Mouse (Mus musculus): ENCODE results near the gene Acp7. TPM values are rescaled to one million over a fixed set of nuclear protein-coding genes. Genes with fewer than 3 reads are reported as not detected.

Acp7 gene
- polyA plus RNA-seq, 1 experiment: 16.5 TPM

DNA sequence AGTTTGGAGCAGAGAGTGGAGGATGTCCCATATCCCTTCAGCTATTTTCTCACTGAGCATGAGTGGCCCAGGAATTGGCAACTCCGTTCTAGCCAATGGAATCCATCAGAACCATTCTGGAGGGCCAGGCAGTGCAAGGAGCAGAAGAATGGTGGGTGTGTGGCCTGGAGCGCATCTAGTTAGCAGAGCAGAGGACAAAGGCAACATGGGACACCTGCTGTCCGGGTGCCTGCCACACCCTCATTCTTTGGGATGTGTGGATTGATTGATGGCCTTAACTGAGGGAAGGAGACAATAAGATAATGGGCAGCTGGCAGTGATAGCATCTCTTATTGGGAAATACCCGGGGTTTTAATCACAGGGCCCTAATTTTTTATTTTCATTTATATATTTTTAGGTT, 25.3 kb upstream of the Acp7 start:
- no peak for DNase-seq
- Histone ChIP-seq H3K4me1 (ENCODE audit: control insufficient read depth, insufficient read depth, low read length) (no peaks in the 10 kb centered on the region), H3K4me3 (replicated peaks; ENCODE audit: extremely low read depth, low read depth, low read length) (no peak overlapping the region)
- WGBS: 53% methylated on average over 4 of the region's 4 CpGs
- no peak for TF ChIP-seq CTCF (IDR thresholded peaks at IDR 0.05; ENCODE audit: insufficient read depth, low read length)
- no peak for TF ChIP-seq POLR2A (IDR thresholded peaks at IDR 0.05; ENCODE audit: borderline replicate concordance, extremely low read depth, low read depth, low read length)

GRCm38 (mm10) chr7:28651157-28651556, 20.0 kb upstream of the Acp7 start:
- H3K4me1 ChIP-seq (ENCODE audit: control insufficient read depth, insufficient read depth, low read length): no peaks in the 10 kb centered on the region
- TF ChIP-seq POLR2A (IDR thresholded peaks at IDR 0.05; ENCODE audit: borderline replicate concordance, extremely low read depth, low read depth, low read length) (no peak), CTCF (IDR thresholded peaks at IDR 0.05; ENCODE audit: insufficient read depth, low read length) (no peak)
- no peak overlapping the region for H3K4me3 ChIP-seq (replicated peaks; ENCODE audit: extremely low read depth, low read depth, low read length)
- no peak for DNase-seq
- 85% methylated on average over 2 of the region's 2 CpGs for WGBS

- H3K4me3 ChIP-seq (replicated peaks; ENCODE audit: extremely low read depth, low read depth, low read length): no peak overlapping the region
- H3K4me1 ChIP-seq (ENCODE audit: control insufficient read depth, insufficient read depth, low read length): no peaks in the 10 kb centered on the region
- TF ChIP-seq POLR2A (IDR thresholded peaks at IDR 0.05; ENCODE audit: borderline replicate concordance, extremely low read depth, low read depth, low read length) (no peak), CTCF (IDR thresholded peaks at IDR 0.05; ENCODE audit: insufficient read depth, low read length) (peak; percentile 32; the same call in 1 of the 2 replicates)
- WGBS: 37% methylated on average over 7 of the region's 7 CpGs
- no peak for DNase-seq
These were observed 15.9 kb upstream of the Acp7 start for GRCm38 (mm10) chr7:28647016-28647415.

DNA sequence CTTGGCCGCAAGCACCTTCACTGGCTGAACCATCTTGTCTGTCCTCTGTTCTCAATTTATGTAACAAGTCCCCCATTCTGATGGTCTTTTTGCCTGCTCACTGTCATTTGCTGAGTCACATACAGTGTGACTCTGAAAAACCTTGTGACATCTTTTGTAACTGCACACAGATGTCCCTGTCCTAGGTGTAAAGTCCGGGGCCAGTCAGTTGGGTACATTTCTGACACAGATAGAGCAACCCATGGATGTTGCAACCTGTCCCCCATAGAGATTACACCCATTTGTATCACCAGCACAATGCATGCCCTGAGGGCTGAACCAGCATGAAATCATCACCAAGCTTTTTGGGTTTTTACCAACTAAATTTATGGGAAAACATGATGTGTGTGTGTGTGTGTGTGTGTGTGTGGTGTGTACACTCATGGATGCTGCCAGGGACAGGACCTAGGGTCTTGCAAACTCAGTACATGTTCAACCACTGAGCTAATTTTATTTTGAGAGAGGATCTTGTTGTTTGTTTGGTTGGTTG, 14.9 kb upstream of the Acp7 start:
- H3K4me1 ChIP-seq (ENCODE audit: control insufficient read depth, insufficient read depth, low read length): no peaks in the 10 kb centered on the region
- TF ChIP-seq CTCF (IDR thresholded peaks at IDR 0.05; ENCODE audit: insufficient read depth, low read length) (no peak), POLR2A (IDR thresholded peaks at IDR 0.05; ENCODE audit: borderline replicate concordance, extremely low read depth, low read depth, low read length) (no peak)
- no peak overlapping the region for H3K4me3 ChIP-seq (replicated peaks; ENCODE audit: extremely low read depth, low read depth, low read length)
- no peak for DNase-seq
- WGBS: 78% methylated on average over 2 of the region's 2 CpGs

DNA sequence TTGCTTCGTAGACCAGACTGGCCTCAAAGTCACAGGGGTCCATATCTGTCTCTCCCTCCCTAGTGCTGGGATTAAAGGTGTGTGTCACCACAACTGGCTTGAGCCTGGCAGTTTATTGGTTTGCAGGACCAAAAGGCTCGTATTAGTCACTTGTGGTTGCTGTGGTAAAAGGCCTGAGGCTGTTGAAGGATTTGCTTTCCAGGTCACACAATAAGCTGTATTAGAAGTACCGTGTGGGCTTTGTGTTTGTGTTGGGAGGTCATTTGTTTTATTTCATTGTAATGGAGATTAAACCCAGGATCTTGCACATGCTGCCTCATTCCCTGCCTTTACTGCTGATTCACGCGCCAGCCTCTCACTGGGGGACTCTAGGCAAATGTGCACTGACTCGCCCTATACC, 14.2 kb upstream of the Acp7 start:
- H3K4me1 ChIP-seq (ENCODE audit: control insufficient read depth, insufficient read depth, low read length): no peaks in the 10 kb centered on the region
- TF ChIP-seq CTCF (IDR thresholded peaks at IDR 0.05; ENCODE audit: insufficient read depth, low read length): no peak
- TF ChIP-seq POLR2A (IDR thresholded peaks at IDR 0.05; ENCODE audit: borderline replicate concordance, extremely low read depth, low read depth, low read length): no peak
- 77% methylated on average over 6 of the region's 6 CpGs for WGBS
- no peak for DNase-seq
- no peak overlapping the region for H3K4me3 ChIP-seq (replicated peaks; ENCODE audit: extremely low read depth, low read depth, low read length)

GRCm38 (mm10) chr7:28641546-28641945, 10.4 kb upstream of the Acp7 start:
- DNase-seq: no peak
- 41% methylated on average over 8 of the region's 8 CpGs for WGBS
- no peak overlapping the region for H3K4me3 ChIP-seq (replicated peaks; ENCODE audit: extremely low read depth, low read depth, low read length)
- H3K4me1 ChIP-seq (ENCODE audit: control insufficient read depth, insufficient read depth, low read length): no peaks in the 10 kb centered on the region
- TF ChIP-seq CTCF (IDR thresholded peaks at IDR 0.05; ENCODE audit: insufficient read depth, low read length) (no peak), POLR2A (IDR thresholded peaks at IDR 0.05; ENCODE audit: borderline replicate concordance, extremely low read depth, low read depth, low read length) (no peak)

DNA sequence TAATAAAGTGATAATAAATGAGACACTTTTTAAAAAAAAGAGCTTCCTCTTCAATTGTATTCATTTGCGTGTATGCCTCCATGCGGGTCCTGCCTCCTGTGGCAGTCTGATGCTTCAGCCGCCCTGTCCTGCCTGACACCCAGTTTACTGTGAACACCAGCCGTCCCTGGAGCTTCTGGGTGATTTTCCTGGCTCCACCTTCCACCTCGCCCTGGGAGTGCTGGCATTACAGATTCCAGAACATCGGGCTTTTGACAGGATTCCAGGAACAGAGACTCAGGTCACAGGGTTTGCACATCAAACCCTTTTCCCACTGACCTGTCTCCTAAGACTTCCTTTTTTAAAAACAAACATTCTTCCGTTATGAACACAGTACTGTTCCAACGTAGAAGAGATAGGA, 6.4 kb upstream of the Acp7 start:
- DNase-seq: no peak
- Histone ChIP-seq H3K4me1 (ENCODE audit: control insufficient read depth, insufficient read depth, low read length) (no peaks in the 10 kb centered on the region), H3K4me3 (replicated peaks; ENCODE audit: extremely low read depth, low read depth, low read length) (no peak overlapping the region)
- WGBS: 5% methylated on average over 8 of the region's 8 CpGs
- TF ChIP-seq CTCF (IDR thresholded peaks at IDR 0.05; ENCODE audit: insufficient read depth, low read length) (no peak), POLR2A (IDR thresholded peaks at IDR 0.05; ENCODE audit: borderline replicate concordance, extremely low read depth, low read depth, low read length) (no peak)

DNA sequence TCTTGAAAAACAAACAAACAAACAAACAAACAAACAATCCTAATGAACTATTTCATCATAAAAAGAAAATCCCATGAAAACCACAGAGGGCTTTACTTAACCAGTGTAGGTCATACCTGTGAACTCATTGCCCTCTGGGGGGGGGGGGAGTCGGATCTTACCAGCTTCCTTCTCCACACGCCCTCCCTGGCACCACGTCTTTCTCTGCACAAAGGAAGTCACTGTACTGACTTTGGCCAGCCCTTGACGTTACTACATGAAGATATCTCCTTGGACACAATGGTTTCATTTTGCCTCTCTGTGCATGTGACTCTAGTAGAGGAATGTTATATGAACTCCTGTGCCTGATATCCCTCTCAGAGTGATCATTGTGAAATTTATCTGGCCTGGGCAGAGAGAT, 3.0 kb upstream of the Acp7 start:
- TF ChIP-seq CTCF (IDR thresholded peaks at IDR 0.05; ENCODE audit: insufficient read depth, low read length): no peak
- DNase-seq: no peak
- Histone ChIP-seq H3K4me3 (replicated peaks; ENCODE audit: extremely low read depth, low read depth, low read length) (no peak overlapping the region), H3K4me1 (ENCODE audit: control insufficient read depth, insufficient read depth, low read length) (no peaks in the 10 kb centered on the region)
- WGBS: 29% methylated on average over 4 of the region's 4 CpGs

- Histone ChIP-seq H3K4me1 (ENCODE audit: control insufficient read depth, insufficient read depth, low read length) (no peaks in the 10 kb centered on the region), H3K4me3 (replicated peaks; ENCODE audit: extremely low read depth, low read depth, low read length) (no peak overlapping the region)
- no peak for DNase-seq
- 51% methylated on average over 5 of the region's 5 CpGs for WGBS
- TF ChIP-seq CTCF (IDR thresholded peaks at IDR 0.05; ENCODE audit: insufficient read depth, low read length) (no peak), POLR2A (IDR thresholded peaks at IDR 0.05; ENCODE audit: borderline replicate concordance, extremely low read depth, low read depth, low read length) (no peak)
These were observed 6.3 kb downstream of the Acp7 start for GRCm38 (mm10) chr7:28624791-28625190.

GRCm38 (mm10) chr7:28619098-28619715, 11.9 kb downstream of the Acp7 start:
- 54% methylated on average over 9 of the region's 9 CpGs for WGBS
- no peak for DNase-seq
- H3K4me1 ChIP-seq (ENCODE audit: control insufficient read depth, insufficient read depth, low read length): no peaks in the 10 kb centered on the region
- TF ChIP-seq POLR2A (IDR thresholded peaks at IDR 0.05; ENCODE audit: borderline replicate concordance, extremely low read depth, low read depth, low read length) (no peak), CTCF (IDR thresholded peaks at IDR 0.05; ENCODE audit: insufficient read depth, low read length) (no peak)
- H3K4me3 ChIP-seq (replicated peaks; ENCODE audit: extremely low read depth, low read depth, low read length): no peak overlapping the region

All from lung, adult 2 months (tissue).